In the genomic region with DNA sequence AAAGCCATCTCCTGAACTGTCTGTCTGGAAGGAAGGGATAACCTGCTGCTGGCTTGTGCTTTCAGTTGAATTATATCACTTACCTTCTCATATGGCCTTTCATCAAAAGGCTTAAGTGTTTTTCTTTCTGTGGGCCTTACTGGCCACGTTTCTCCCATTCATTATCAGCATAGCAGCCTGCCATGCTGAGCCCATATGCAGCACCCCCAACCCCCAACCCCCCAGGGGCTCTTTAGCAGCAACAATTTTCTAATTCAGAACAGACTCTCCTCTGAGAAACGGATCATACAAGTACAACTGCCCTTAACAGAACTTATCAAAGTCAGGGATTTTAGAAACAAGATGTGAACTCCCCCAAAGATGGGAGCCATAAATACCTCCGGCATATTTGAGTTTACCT, we compare ENCODE assay signal across 20 mouse cellular contexts.
DNase-seq lines count a peak whose midpoint lies in the region; ATAC-seq lines count a peak whose summit lies in the region.
"Had no signal": no experiment of that assay in that cellular context is flagged by ENCODE, and none has a peak within 500 bp of the region (broad histone marks: within the 10 kb centered on the region; RNA-seq: fewer than 3 reads in every experiment).

No protein-coding gene starts in this region.

- peak; percentile 23 for DNase-seq in neural tube, embryonic 10.5 days (ENCODE audit: extremely low spot score, low spot score)
- DNase-seq in forelimb bud, embryonic 11.5 days (ENCODE audit: low read depth, low spot score) = peak; percentile 66
- no peak for DNase-seq in gastrocnemius, postnatal 10 days
- no peak for DNase-seq in frontal cortex, postnatal 25 days (ENCODE audit: low spot score in 2 of 2)
- DNase-seq: adrenal gland, adult 2 months; adrenal gland, postnatal 25 days; cerebellum, adult 18-20 months; cerebellum, adult 9-11 months; cerebellum, postnatal 36 days; gastrocnemius, adult 2 months; heart, adult 18-20 months; kidney, adult 11 months had no signal

- H3K4me3 ChIP-seq in neural tube, embryonic 15.5 days (replicated peaks) = no peak overlapping the region
- no peak overlapping the region for H3K4me3 ChIP-seq in limb, embryonic 12.5 days (replicated peaks)
- H3K4me3 ChIP-seq in midbrain, embryonic 13.5 days (replicated peaks) = no peak overlapping the region
- H3K4me3 ChIP-seq: embryonic facial prominence, embryonic 12.5 days; forebrain, embryonic 12.5 days; gastrocnemius, adult 2 months; heart, embryonic 10.5 days had no signal

- no peaks in the 10 kb centered on the region for H3K4me1 ChIP-seq in neural tube, embryonic 15.5 days
- H3K4me1 ChIP-seq in limb, embryonic 12.5 days (replicated peaks) = peaks cover 18% of the 10 kb centered on the region
- H3K4me1 ChIP-seq in midbrain, embryonic 13.5 days (replicated peaks) = no peaks in the 10 kb centered on the region
- H3K4me1 ChIP-seq: forebrain, embryonic 12.5 days; heart, embryonic 10.5 days had no signal

- H3K36me3 ChIP-seq in neural tube, embryonic 15.5 days = no peaks in the 10 kb centered on the region
- H3K36me3 ChIP-seq in limb, embryonic 12.5 days = no peaks in the 10 kb centered on the region
- H3K36me3 ChIP-seq in midbrain, embryonic 13.5 days = no peaks in the 10 kb centered on the region
- H3K36me3 ChIP-seq: embryonic facial prominence, embryonic 12.5 days; forebrain, embryonic 12.5 days; heart, embryonic 10.5 days had no signal

- 48% methylated on average over 3 of the region's 3 CpGs for WGBS in neural tube, embryonic 15.5 days
- 16% methylated on average over 3 of the region's 3 CpGs for WGBS in limb, embryonic 12.5 days
- 50% methylated on average over 3 of the region's 3 CpGs for WGBS in midbrain, embryonic 13.5 days

- H3K4me2 ChIP-seq in neural tube, embryonic 15.5 days = no peak overlapping the region
- H3K4me2 ChIP-seq in limb, embryonic 12.5 days = no peak overlapping the region
- no peak overlapping the region for H3K4me2 ChIP-seq in midbrain, embryonic 13.5 days (replicated peaks)
- H3K4me2 ChIP-seq: embryonic facial prominence, embryonic 12.5 days; forebrain, embryonic 12.5 days had no signal

- no peaks in the 10 kb centered on the region for H3K27me3 ChIP-seq in neural tube, embryonic 15.5 days (replicated peaks)
- H3K27me3 ChIP-seq in limb, embryonic 12.5 days = no peaks in the 10 kb centered on the region
- no peaks in the 10 kb centered on the region for H3K27me3 ChIP-seq in midbrain, embryonic 13.5 days
- H3K27me3 ChIP-seq: embryonic facial prominence, embryonic 12.5 days; forebrain, embryonic 12.5 days had no signal

- H3K9me3 ChIP-seq in neural tube, embryonic 15.5 days (replicated peaks) = no peaks in the 10 kb centered on the region
- no peaks in the 10 kb centered on the region for H3K9me3 ChIP-seq in limb, embryonic 12.5 days
- H3K9me3 ChIP-seq in midbrain, embryonic 13.5 days = no peaks in the 10 kb centered on the region
- H3K9me3 ChIP-seq: embryonic facial prominence, embryonic 12.5 days; forebrain, embryonic 12.5 days; heart, embryonic 10.5 days had no signal

- H3K9ac ChIP-seq in neural tube, embryonic 15.5 days (replicated peaks) = no peak overlapping the region
- H3K9ac ChIP-seq in limb, embryonic 12.5 days (replicated peaks) = no peak overlapping the region
- no peak overlapping the region for H3K9ac ChIP-seq in midbrain, embryonic 13.5 days (replicated peaks)
- H3K9ac ChIP-seq: embryonic facial prominence, embryonic 12.5 days; forebrain, embryonic 12.5 days had no signal

- H3K27ac ChIP-seq in neural tube, embryonic 15.5 days (replicated peaks) = no peak overlapping the region
- peak overlapping the region; percentile 66 for H3K27ac ChIP-seq in limb, embryonic 12.5 days
- no peak overlapping the region for H3K27ac ChIP-seq in midbrain, embryonic 13.5 days
- H3K27ac ChIP-seq: embryonic facial prominence, embryonic 12.5 days; forebrain, embryonic 12.5 days; gastrocnemius, adult 2 months; heart, embryonic 10.5 days had no signal

- ATAC-seq in neural tube, embryonic 15.5 days (ENCODE audit: low FRiP score) = no peak
- ATAC-seq in limb, embryonic 12.5 days (ENCODE audit: insufficient number of reproducible peaks, insufficient read depth, low FRiP score, low TSS enrichment, low read depth) = peak; percentile 52; the same call in 1 of the 2 replicates
- ATAC-seq in midbrain, embryonic 13.5 days = no peak
- ATAC-seq: forebrain, embryonic 16.5 days; hindbrain, embryonic 16.5 days had no signal

Comparison
In these comparisons a context has a peak if more than half of its experiments do, and no peak if none do; other contexts are left out.
1. DNase-seq: peak in neural tube, embryonic 10.5 days (single experiment) and forelimb bud, embryonic 11.5 days (single experiment); none in gastrocnemius, postnatal 10 days (single experiment) and frontal cortex, postnatal 25 days (0 of 2).